Mouse (Mus musculus): ENCODE results near the gene Wdfy3. TPM values are rescaled to one million over a fixed set of nuclear protein-coding genes. Genes with fewer than 3 reads are reported as not detected.

The Wdfy3 gene
- total RNA-seq, 1 experiment, result 25.3 TPM

- no peak overlapping the region for H3K9ac ChIP-seq (ENCODE audit: insufficient read depth, low read depth, low read length, poor library complexity, severe bottlenecking)
- no peak for TF ChIP-seq ZNF384 (IDR thresholded peaks at IDR 0.05; ENCODE audit: low read depth, low read length)
- no peak for TF ChIP-seq HCFC1 (IDR thresholded peaks at IDR 0.05; ENCODE audit: borderline replicate concordance, insufficient read depth, low read length)
- TF ChIP-seq MAFK (IDR thresholded peaks at IDR 0.05; ENCODE audit: insufficient read depth, low read depth, low read length), result no peak
- TF ChIP-seq ZC3H11A (IDR thresholded peaks at IDR 0.05; ENCODE audit: borderline replicate concordance, low read depth, low read length), result no peak
- TF ChIP-seq CHD2 (IDR thresholded peaks at IDR 0.05; ENCODE audit: low read depth, low read length), result no peak
- H3K36me3 ChIP-seq (ENCODE audit: control insufficient read depth, insufficient read depth, low read length, poor library complexity, severe bottlenecking), result peaks cover 16% of the 10 kb centered on the region; the same call in 1 of the 2 replicates
- no peaks in the 10 kb centered on the region for H3K9me3 ChIP-seq (ENCODE audit: control insufficient read depth, insufficient read depth, low read depth, low read length)
- peaks cover 1 to 24% of the 10 kb centered on the region in 2 experiments; a peak in 3 of 4 replicates for H3K4me1 ChIP-seq (ENCODE audit: control insufficient read depth in 2 of 2, insufficient read depth in 2 of 2, low read length in 2 of 2, poor library complexity in 1 of 2)
- DNase-seq (ENCODE audit: low read depth, low spot score), result no peak
- no peak overlapping the region for H3K4me3 ChIP-seq (ENCODE audit: insufficient read depth in 1 of 2, low read depth in 1 of 2, low read length in 2 of 2, poor library complexity in 1 of 2, severe bottlenecking in 1 of 2)
- in situ Hi-C loops (cut with MboI; ENCODE audit: low sequenced_read_pairs in 2 of 2, unreplicated experiment in 2 of 2), result no loop called here
- no peak overlapping the region for H3K27ac ChIP-seq (ENCODE audit: insufficient read depth, low read depth, low read length, poor library complexity, severe bottlenecking)
Observed at GRCm38 (mm10) chr5:101816822-101817221, 252.9 kb downstream of the Wdfy3 start.

GRCm38 (mm10) chr5:101811296-101812169 lies 258.2 kb downstream of the Wdfy3 start:
- H3K4me1 ChIP-seq (ENCODE audit: control insufficient read depth in 2 of 2, insufficient read depth in 2 of 2, low read length in 2 of 2, poor library complexity in 1 of 2), result peaks cover 0 to 4% of the 10 kb centered on the region in 2 experiments; a peak in 2 of 4 replicates
- in situ Hi-C loops (cut with MboI; ENCODE audit: low sequenced_read_pairs in 2 of 2, unreplicated experiment in 2 of 2), result no loop called here
- no peak overlapping the region for H3K27ac ChIP-seq (ENCODE audit: insufficient read depth, low read depth, low read length, poor library complexity, severe bottlenecking)
- no peak for DNase-seq (ENCODE audit: low read depth, low spot score)
- TF ChIP-seq ZNF384 (IDR thresholded peaks at IDR 0.05; ENCODE audit: low read depth, low read length), result no peak
- TF ChIP-seq MAFK (IDR thresholded peaks at IDR 0.05; ENCODE audit: insufficient read depth, low read depth, low read length), result no peak
- TF ChIP-seq HCFC1 (IDR thresholded peaks at IDR 0.05; ENCODE audit: borderline replicate concordance, insufficient read depth, low read length), result no peak
- no peak for TF ChIP-seq ZC3H11A (IDR thresholded peaks at IDR 0.05; ENCODE audit: borderline replicate concordance, low read depth, low read length)
- no peak for TF ChIP-seq CHD2 (IDR thresholded peaks at IDR 0.05; ENCODE audit: low read depth, low read length)
- no peaks in the 10 kb centered on the region for H3K9me3 ChIP-seq (ENCODE audit: control insufficient read depth, insufficient read depth, low read depth, low read length)
- H3K4me3 ChIP-seq (ENCODE audit: insufficient read depth in 1 of 2, low read depth in 1 of 2, low read length in 2 of 2, poor library complexity in 1 of 2, severe bottlenecking in 1 of 2), result no peak overlapping the region
- no peak overlapping the region for H3K9ac ChIP-seq (ENCODE audit: insufficient read depth, low read depth, low read length, poor library complexity, severe bottlenecking)
- peaks cover 6% of the 10 kb centered on the region; the same call in 1 of the 2 replicates for H3K36me3 ChIP-seq (ENCODE audit: control insufficient read depth, insufficient read depth, low read length, poor library complexity, severe bottlenecking)

- in situ Hi-C loops (cut with MboI; ENCODE audit: low sequenced_read_pairs in 2 of 2, unreplicated experiment in 2 of 2), result no loop called here
- no peak overlapping the region for H3K27ac ChIP-seq (ENCODE audit: insufficient read depth, low read depth, low read length, poor library complexity, severe bottlenecking)
- no peaks in the 10 kb centered on the region for H3K9me3 ChIP-seq (ENCODE audit: control insufficient read depth, insufficient read depth, low read depth, low read length)
- H3K9ac ChIP-seq (ENCODE audit: insufficient read depth, low read depth, low read length, poor library complexity, severe bottlenecking), result no peak overlapping the region
- H3K4me3 ChIP-seq (ENCODE audit: insufficient read depth in 1 of 2, low read depth in 1 of 2, low read length in 2 of 2, poor library complexity in 1 of 2, severe bottlenecking in 1 of 2), result no peak overlapping the region
- H3K4me1 ChIP-seq (ENCODE audit: control insufficient read depth in 2 of 2, insufficient read depth in 2 of 2, low read length in 2 of 2, poor library complexity in 1 of 2), result no peaks in the 10 kb centered on the region
- TF ChIP-seq HCFC1 (IDR thresholded peaks at IDR 0.05; ENCODE audit: borderline replicate concordance, insufficient read depth, low read length), result no peak
- no peak for DNase-seq (ENCODE audit: low read depth, low spot score)
- H3K36me3 ChIP-seq (ENCODE audit: control insufficient read depth, insufficient read depth, low read length, poor library complexity, severe bottlenecking), result peaks cover 10% of the 10 kb centered on the region; the same call in 1 of the 2 replicates
Observed at GRCm38 (mm10) chr5:101802358-101803022, 267.2 kb downstream of the Wdfy3 start.

GRCm38 (mm10) chr5:101801891-101802290 lies 267.8 kb downstream of the Wdfy3 start:
- Histone ChIP-seq H3K27ac (ENCODE audit: insufficient read depth, low read depth, low read length, poor library complexity, severe bottlenecking) (no peak overlapping the region), H3K4me3 (ENCODE audit: insufficient read depth in 1 of 2, low read depth in 1 of 2, low read length in 2 of 2, poor library complexity in 1 of 2, severe bottlenecking in 1 of 2) (no peak overlapping the region), H3K9me3 (ENCODE audit: control insufficient read depth, insufficient read depth, low read depth, low read length) (no peaks in the 10 kb centered on the region), H3K36me3 (ENCODE audit: control insufficient read depth, insufficient read depth, low read length, poor library complexity, severe bottlenecking) (peaks cover 12% of the 10 kb centered on the region; the same call in 1 of the 2 replicates), H3K9ac (ENCODE audit: insufficient read depth, low read depth, low read length, poor library complexity, severe bottlenecking) (no peak overlapping the region), H3K4me1 (ENCODE audit: control insufficient read depth in 2 of 2, insufficient read depth in 2 of 2, low read length in 2 of 2, poor library complexity in 1 of 2) (no peaks in the 10 kb centered on the region)
- DNase-seq (ENCODE audit: low read depth, low spot score), result no peak
- no peak for TF ChIP-seq CHD2 (IDR thresholded peaks at IDR 0.05; ENCODE audit: low read depth, low read length)
- in situ Hi-C loops (cut with MboI; ENCODE audit: low sequenced_read_pairs in 2 of 2, unreplicated experiment in 2 of 2), result no loop called here
